ENCODE assay signal across 8 mouse cellular contexts in the genomic region with DNA sequence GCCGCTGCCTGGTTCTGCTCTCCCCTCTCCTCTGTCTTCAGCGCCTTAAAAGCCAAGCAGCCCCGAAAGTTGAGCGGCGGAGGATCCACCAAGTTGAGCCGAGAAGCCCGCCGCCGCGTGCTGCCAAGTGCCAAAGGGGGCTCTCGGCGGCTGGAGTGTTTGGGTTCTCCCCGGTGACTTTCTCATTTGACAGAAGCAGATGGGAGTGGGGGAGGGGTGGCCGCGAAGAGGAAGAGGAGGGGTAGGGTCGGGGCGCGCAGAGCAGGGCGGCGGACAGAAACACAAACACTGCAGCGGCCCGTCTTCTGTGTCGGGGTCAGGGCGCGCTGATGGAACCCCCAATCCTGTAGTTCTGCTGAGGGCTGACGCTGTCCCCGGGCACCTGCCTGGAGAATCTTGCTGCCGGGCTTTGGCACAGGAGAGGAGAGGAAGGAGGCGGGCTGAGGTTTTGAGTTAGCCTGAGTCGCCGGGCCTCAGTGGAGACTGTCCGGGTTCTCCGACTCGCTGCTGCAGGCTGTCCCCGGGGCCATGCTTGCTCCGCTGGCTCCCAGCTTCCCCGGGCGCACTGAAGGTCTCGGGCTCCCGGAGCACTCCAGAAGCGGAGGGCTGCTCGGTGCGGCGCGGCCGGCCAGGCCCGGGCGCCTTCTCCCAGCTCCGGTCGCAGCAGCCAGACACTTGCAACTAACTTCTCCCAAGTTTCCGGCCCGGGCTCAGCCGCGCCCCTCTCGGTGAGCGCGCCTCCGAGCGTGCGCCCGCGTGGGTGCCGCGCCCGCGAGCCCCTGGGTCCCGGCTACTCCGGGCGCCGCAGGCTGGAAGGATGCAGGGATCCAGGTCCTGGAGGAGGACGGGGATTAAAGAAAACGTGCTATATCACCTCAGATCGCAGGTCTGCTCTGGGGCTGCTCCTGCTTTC. TPM values are rescaled to one million over a fixed set of nuclear protein-coding genes. Genes with fewer than 3 reads are reported as not detected.
A peak's percentile ranks its signal among the peaks of the same experiment; 100 is the strongest.
DNase-seq lines count a peak whose midpoint lies in the region; ATAC-seq and TF ChIP-seq lines count a peak whose summit lies in the region.

No protein-coding gene starts in this region.

- H3K4me3 ChIP-seq in spleen, adult 2 months (ENCODE audit: extremely low read depth, insufficient read depth, insufficient read length), result peak overlapping the region; percentile 23; the same call in 1 of the 2 replicates
- H3K4me3 ChIP-seq in kidney, adult 2 months (ENCODE audit: insufficient read depth, low read depth, low read length), result peak overlapping the region; percentile 4

- 1% methylated on average over 73 of the region's 73 CpGs for WGBS in spleen, adult 2 months
- WGBS in kidney, adult 2 months, result 1% methylated on average over 73 of the region's 73 CpGs

- TF ChIP-seq POLR2A in spleen, adult 2 months (IDR thresholded peaks at IDR 0.05; ENCODE audit: low read depth, low read length), result no peak
- TF ChIP-seq POLR2A in kidney, adult 2 months (IDR thresholded peaks at IDR 0.05; ENCODE audit: low read depth, low read length), result no peak

- H3K27me3 ChIP-seq in spleen, adult 2 months (ENCODE audit: control insufficient read depth, insufficient read depth, low read length), result peaks cover 37% of the 10 kb centered on the region
- peaks cover 28% of the 10 kb centered on the region for H3K27me3 ChIP-seq in kidney, adult 2 months (replicated peaks; ENCODE audit: control insufficient read depth, insufficient read depth, low read length)

- TF ChIP-seq CTCF in spleen, adult 2 months (IDR thresholded peaks at IDR 0.05; ENCODE audit: extremely low read depth, insufficient read depth, insufficient read length, insufficient replicate concordance), result no peak
- TF ChIP-seq CTCF in kidney, adult 2 months (conservative IDR thresholded peaks at IDR 0.05; ENCODE audit: insufficient read depth, insufficient read length, low read depth, low read length), result no peak

- H3K36me3 ChIP-seq in spleen, adult 2 months (ENCODE audit: control insufficient read depth, insufficient read depth, low read length), result no peaks in the 10 kb centered on the region
- no peaks in the 10 kb centered on the region for H3K36me3 ChIP-seq in kidney, adult 2 months (ENCODE audit: control insufficient read depth, insufficient read depth, low read length)

- H3K4me1 ChIP-seq in spleen, adult 2 months (ENCODE audit: control insufficient read depth, insufficient read depth, insufficient read length), result peaks cover 9% of the 10 kb centered on the region
- H3K4me1 ChIP-seq in kidney, adult 2 months (ENCODE audit: control insufficient read depth, insufficient read depth, low read length), result no peaks in the 10 kb centered on the region

- peak; percentile 23 to 31 for DNase-seq in adrenal gland, adult 18-20 months (ENCODE audit: low spot score in 2 of 2)
- DNase-seq in adrenal gland, adult 8-10 months, result no peak
- DNase-seq in spleen, adult 2 months (ENCODE audit: low read depth in 1 of 2, low spot score in 2 of 2), result no peak
- no peak for DNase-seq in spleen, postnatal 36 days (ENCODE audit: low spot score in 2 of 2)
- DNase-seq in heart, adult 18-20 months, result peak; percentile 24 to 57
- DNase-seq in kidney, adult 2 months, result peak; percentile 27
- DNase-seq in thymus, postnatal 25 days, result peak; percentile 23

- 0 out of 2 replicates have a peak, but pooled peaks have one; percentile 12 for ATAC-seq in megakaryocyte-erythroid progenitor cell, adult 5-6 weeks (replicated peaks; ENCODE audit: low FRiP score, low TSS enrichment, poor library complexity, severe bottlenecking)

- no peak overlapping the region for H3K27ac ChIP-seq in spleen, adult 2 months (ENCODE audit: insufficient read depth, low read length)
- H3K27ac ChIP-seq in kidney, adult 2 months (ENCODE audit: insufficient read depth, low read depth, low read length), result no peak overlapping the region

RNA-seq across cellular contexts. Expression of gene Sox21, which starts 0.6 kb away (rescaled TPM):
- total RNA-seq in adrenal gland, adult 18-20 months (2021), result not detected
- under 1 TPM in 3 of 4 experiments, not detected in 1; 0.09 to 0.17 (median 0.17) TPM for total RNA-seq in adrenal gland, adult 8-10 months (2022)
- not detected in 2 replicates for polyA plus RNA-seq in spleen, adult 2 months (2012; rRNA removed)
- under 1 TPM in 1 of 2 experiments, not detected in 1; 0.23 TPM for total RNA-seq in heart, adult 18-20 months (2021)
- not detected in 2 replicates for polyA plus RNA-seq in kidney, adult 2 months (2012; rRNA removed)
- not detected in 2 replicates for total RNA-seq in megakaryocyte-erythroid progenitor cell, adult 5-6 weeks (2014; fragmentation: Nextera tagmentation)
- total RNA-seq in megakaryocyte-erythroid progenitor cell, adult 5-6 weeks (2017), result not detected in 2 replicates

RNA-seq across cellular contexts. Expression of gene Gm9376, which starts 30.5 kb away (rescaled TPM):
- not detected for total RNA-seq in adrenal gland, adult 18-20 months (2021)
- total RNA-seq in adrenal gland, adult 8-10 months (2022), result not detected
- not detected in 2 replicates for polyA plus RNA-seq in spleen, adult 2 months (2012; rRNA removed)
- not detected for total RNA-seq in heart, adult 18-20 months (2021)
- polyA plus RNA-seq in kidney, adult 2 months (2012; rRNA removed), result not detected in 2 replicates
- total RNA-seq in megakaryocyte-erythroid progenitor cell, adult 5-6 weeks (2014; fragmentation: Nextera tagmentation), result not detected in 2 replicates
- total RNA-seq in megakaryocyte-erythroid progenitor cell, adult 5-6 weeks (2017), result not detected in 2 replicates

Comparison
In these comparisons a context has a peak if more than half of its experiments do, and no peak if none do; other contexts are left out.
1. DNase-seq: peak in adrenal gland, adult 18-20 months (2 of 2), heart, adult 18-20 months (2 of 2), kidney, adult 2 months (single experiment) and thymus, postnatal 25 days (single experiment); none in adrenal gland, adult 8-10 months (single experiment), spleen, adult 2 months (0 of 2) and spleen, postnatal 36 days (0 of 2).